Mouse (Mus musculus) gonadal fat pad, adult 2 months (tissue): Measurements from ENCODE around the gene Nup62cl. TPM values are rescaled to one million over a fixed set of nuclear protein-coding genes. Genes with fewer than 3 reads are reported as not detected.
A peak's percentile ranks its signal among the peaks of the same experiment; 100 is the strongest.

Experiments
- DNase-seq: peaks from one replicate; pipeline ENCODE4 v3.0.0-alpha.2; 2012; ENCODE audit warnings: low read depth
- polyA plus RNA-seq: library from polyadenylated mRNA; depleted of rRNA; stranded (reverse); fragments of >200 nt; gene quantifications from 2 replicates; pipeline ENCODE4 v1.2.3, GENCODE M21; 2012; rRNA removed

Gene Nup62cl
- 1.3 and 3.9 TPM in 2 replicates for polyA plus RNA-seq

DNA sequence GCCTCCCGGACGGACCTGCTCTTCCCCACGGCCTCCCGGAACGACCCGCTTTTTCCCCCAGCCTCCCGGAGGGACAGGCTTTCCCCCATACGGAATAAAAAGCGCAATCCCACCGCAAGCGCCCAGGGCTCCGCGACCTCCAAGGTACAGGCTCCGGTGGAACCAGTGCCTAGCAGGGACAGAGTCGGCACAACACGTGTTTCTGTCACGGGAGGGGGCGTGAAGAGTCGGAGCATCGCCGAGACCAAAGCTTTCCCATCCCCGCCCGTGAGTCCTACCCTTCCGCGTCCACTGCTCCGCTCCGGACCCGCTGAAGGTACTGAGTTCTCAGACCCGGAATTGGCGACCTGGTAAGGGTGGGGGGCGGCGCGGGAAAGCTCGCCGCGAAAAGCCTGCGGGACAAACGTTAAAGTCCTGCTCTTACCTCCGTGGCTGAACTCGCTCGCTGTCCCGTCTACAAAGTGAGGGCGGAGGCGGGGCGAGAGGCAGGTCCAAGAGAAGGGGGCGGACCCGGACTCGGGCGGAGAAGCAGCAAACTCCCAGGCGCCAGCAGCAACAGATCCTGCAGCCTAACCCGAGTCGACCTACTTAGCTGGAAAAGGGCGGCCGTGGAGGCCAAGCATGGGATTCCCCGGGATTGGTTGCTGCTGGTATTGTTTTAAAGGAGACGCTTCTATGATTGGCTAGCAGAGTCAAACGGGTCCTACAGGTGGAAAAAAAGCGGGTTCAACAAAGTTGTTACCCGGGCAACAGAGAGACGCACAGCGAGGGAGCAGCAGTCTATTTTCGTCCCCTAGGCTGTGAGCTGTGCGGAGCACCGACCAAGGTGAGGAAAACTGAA is at the start of gene Nup62cl, which contains the start of gene Pih1h3b:
Gene Nup62cl (minus strand): TSS at position 578 of the 841 bp plus-strand sequence.
Gene Pih1h3b (plus strand): TSS at position 745 of the 841 bp plus-strand sequence.
- no peak for DNase-seq

DNA sequence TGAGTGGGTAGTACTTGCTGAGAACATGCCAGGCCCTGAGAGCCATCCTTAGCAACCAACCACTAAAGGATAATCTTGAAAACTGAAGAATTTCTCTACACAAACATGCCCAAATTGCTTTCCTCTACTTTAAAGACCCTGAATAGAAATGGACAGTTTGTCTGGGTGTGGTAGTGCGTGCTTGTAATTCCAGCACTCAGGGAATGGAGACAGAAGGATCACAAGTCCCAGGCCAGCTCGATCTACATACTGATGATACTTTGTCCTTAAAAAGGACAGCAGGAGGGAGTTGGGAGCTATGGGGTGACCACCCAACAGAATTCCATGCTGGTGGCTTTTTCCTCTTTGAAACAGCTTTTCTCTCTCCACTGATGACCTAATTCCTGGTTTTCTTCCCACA is 31.6 kb upstream of the Nup62cl start:
- DNase-seq, result no peak

DNA sequence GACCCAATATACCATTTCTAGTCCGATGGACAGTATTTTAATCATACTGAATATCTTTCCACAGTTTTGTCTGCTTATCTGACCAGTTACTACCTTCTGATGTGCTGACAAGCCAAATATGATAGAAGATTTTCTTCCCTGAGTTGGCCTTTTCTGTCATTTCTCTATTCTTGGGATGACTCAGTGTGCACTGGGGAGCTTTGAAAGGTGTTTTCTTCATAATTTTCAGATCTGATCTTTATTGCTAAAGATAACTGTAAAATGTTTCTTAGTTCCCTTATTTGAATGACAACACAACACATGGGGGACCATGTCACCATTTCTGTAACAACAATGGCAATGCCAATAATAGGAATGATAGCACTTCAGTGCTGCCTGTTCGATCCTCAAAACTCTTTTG is 20.0 kb upstream of the Nup62cl start:
- DNase-seq, result no peak

DNA sequence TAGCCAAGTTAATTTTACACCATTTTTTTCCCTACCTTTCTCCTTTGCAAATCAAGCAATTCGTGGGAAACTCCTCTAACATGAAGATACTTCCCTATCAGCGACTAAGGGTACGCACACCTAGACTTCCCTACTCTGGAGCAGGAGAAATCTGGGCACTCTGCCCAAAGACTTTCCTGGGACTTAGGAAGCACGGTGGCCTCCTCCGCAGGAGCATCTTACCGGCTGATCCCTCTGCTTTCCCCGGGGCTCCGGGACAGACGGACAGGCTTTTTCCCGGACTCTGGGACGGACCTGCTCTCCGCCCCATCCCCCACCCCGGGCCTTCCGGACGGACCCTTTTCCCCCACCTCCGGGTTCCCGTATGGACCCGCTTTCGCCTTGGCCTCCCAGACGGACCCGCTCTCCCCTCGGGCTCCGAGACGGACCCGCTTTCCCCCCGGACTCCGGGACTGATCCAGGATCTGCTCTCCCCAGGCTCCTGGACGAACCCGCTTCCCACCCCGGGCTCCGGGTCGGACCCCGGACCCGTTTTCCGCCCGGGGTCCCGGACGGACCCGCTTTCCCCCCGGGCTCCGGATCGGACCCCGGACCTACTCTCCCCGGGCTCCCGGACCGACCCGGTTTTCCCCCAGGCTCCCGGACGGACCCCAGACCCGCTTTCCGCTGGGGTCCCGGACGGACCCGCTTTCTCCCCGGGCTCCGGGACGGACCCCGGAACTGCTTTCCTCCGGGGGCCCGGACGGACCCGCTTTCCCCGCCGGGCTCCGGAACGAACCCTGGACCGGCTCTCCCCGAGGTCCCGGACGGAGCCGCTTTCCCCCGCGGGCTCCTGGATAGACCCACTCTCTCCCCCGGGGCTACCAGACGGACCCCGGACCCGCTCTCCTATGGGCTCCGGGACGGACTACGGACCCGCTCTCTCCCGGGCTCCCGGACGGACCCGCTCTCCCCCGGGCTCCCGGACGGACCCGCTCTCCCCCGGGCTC is 1.3 kb downstream of the Nup62cl start:
- DNase-seq, result no peak

DNA sequence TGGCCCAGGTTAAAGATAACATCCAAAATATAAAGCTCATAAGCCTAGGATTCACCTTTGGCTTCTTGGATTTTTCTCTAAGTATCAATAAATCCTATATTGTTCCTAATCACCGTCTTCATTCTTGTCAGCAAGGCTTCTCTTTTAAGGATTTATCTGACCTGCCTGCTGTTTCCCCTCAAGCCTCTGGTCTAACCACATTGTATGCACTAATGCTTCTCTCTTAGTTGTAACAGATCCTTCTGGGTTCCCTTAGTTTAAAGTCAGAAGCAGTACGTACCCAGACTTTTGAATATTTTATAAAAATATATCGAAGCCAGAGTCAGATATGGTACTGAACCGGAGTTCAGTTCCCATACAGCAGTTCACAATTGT is 63.8 kb downstream of the Nup62cl start:
- DNase-seq, result no peak

DNA sequence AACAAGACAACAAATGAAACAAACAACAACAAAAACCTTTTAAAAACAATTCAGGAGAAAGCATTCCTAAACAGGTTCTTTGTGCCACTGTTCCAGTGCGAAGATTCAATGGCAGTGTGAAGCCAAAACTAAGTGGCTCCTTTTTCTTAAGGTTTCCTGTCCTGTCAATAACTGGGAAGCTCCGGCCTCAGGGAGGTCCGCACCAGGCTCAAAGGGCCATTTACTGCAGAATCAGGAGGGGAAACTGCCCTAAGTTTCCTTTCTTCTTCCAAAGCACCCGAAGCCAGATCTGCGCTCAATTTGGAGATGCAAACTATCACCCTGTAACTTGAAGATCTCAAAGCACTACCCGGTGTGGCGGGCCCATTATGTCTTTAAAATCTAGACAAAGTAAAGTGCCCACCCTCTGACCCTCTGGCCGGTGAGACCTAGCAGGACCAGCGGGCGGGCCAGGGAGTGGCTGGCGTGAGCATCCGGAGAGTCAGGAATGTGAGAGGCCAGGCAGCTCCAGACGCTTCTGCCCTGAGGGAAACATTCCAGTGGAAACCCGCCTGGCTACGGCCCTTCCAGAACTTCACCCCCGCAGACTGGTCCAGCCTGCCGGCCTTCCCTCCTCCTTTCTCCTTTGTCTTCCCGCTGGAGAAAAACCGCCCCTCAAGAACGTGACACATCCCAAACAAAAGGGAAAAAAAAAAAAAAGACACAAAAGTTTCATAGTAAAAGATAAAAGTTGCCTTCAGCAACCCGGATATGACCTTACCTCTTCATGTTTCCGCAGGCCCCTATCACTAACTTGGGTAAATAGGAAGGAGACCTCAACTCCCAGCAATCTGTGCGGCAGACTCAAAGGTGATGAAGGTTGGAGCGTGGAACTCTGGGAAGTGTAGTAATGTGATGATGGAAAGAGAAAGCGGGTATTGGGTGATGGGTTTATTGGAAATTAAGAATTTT is 64.5 kb downstream of the Nup62cl start, which contains the start of gene Rbm41:
Gene Rbm41 (minus strand): TSS at position 856 of the 951 bp plus-strand sequence.
- peak; percentile 3 for DNase-seq

DNA sequence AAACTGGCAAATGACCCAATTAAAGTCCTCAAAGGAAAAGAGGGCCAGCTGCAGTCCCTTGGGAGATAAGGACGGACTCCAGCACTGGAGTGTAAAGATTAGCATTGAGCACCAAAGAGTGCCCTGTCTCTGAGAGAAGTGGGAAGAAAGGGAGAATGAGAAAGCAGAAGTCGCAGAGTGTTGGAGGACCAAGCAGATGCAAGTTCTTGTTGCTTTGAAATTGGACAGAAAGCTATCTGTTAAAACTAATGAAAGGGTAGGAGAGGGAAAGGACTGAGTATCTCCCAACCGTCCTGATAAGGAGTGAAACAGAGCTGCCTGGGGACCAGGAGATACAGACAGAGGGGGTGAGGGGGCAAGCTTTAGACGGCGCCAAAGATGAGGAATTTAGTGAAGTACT is 80.4 kb downstream of the Nup62cl start:
- DNase-seq, result no peak

Other genes starting within 250 kb of the Nup62cl start
- gene Morc4, start 191.0 kb downstream of the Nup62cl start, polyA plus RNA-seq, result 17.8 and 21.5 TPM in 2 replicates
- gene Rbm41, start 64.1 kb downstream of the Nup62cl start, polyA plus RNA-seq, result 0.55 and 0.84 TPM in 2 replicates
- gene Pih1h3b, start 167 bp upstream of the Nup62cl start, polyA plus RNA-seq, result not detected in 2 replicates